Mouse (Mus musculus) megakaryocyte, embryonic 14.5 days (primary cell): ENCODE results near the gene Pld3. TPM values are rescaled to one million over a fixed set of nuclear protein-coding genes. Genes with fewer than 3 reads are reported as not detected.

Experiments used
- H3K27me3 ChIP-seq: replicated peaks from 2 replicates; pipeline ENCODE3; 2012; ENCODE audit warnings: inconsistent platforms
- H3K36me3 ChIP-seq: replicated peaks from 2 replicates; pipeline ENCODE3; 2012; ENCODE audit warnings: low read length, inconsistent platforms, mixed read lengths
- H3K4me1 ChIP-seq: 2 replicates; pipeline ENCODE4 v1.6.1; 2012; ENCODE audit warnings: inconsistent platforms
- H3K4me3 ChIP-seq: replicated peaks from 2 replicates; pipeline ENCODE3; 2012; ENCODE audit warnings: moderate library complexity, mild to moderate bottlenecking, inconsistent platforms
- H3K9me3 ChIP-seq: 2 replicates; pipeline ENCODE4 v1.6.1; 2012; ENCODE audit warnings: inconsistent platforms
- FLI1 ChIP-seq: IDR thresholded peaks from 2 replicates; pipeline ENCODE4 v1.6.1; 2012; ENCODE audit warnings: low read length, inconsistent platforms, mixed read lengths
- GATA1 ChIP-seq: IDR thresholded peaks from 3 replicates; pipeline ENCODE4 v1.6.1; 2012; ENCODE audit warnings: mixed read lengths, low read length, inconsistent platforms, borderline replicate concordance
- polyA plus RNA-seq: library from polyadenylated mRNA; stranded (reverse); fragments of >175 nt; gene quantifications from 2 replicates; pipeline ENCODE4 v1.2.3, GENCODE M21; 2012; ENCODE audit warnings: low replicate concordance; ENCODE audit not compliant: insufficient read depth

Pld3 gene
- polyA plus RNA-seq, 1 experiment = 97.1 TPM

DNA sequence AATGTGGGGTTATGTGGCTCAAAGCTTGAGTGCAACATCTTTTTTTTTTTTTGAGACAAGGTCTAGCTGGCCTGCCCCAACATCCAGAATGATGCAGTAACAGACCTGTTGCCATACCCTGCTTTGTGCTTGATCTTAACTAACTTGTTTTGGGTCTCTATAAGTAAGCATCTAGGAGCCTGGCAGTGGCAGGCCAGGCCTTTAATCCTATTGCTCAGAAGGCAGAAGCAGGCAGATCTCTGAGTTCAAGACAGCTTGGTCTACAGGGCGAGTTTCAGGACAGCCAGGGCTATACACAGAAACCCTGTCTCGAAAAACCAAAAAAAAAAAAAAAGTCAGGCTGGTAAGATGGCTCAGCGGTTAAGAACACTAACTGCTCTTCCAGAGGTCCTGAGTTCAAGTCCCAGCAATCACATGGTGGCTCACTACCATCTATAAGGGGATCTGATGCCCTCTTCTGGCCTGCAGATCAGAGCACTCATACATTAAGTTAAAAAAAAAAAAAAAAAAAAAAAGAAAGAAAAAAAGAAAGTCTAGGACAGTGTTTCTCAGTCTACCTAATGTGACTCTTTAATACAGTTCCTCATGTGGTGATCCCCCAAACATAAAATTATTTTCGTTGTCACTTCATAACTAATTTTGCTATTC, 37.7 kb upstream of the Pld3 start:
- peak overlapping the region; percentile 96 for H3K4me3 ChIP-seq
- TF ChIP-seq GATA1 (no peak), FLI1 (no peak)
- H3K4me1 ChIP-seq = peaks cover 49% of the 10 kb centered on the region
- H3K9me3 ChIP-seq = no peaks in the 10 kb centered on the region
- no peaks in the 10 kb centered on the region for H3K27me3 ChIP-seq
- H3K36me3 ChIP-seq = peaks cover 28% of the 10 kb centered on the region

GRCm38 (mm10) chr7:27590088-27590487, 37.1 kb upstream of the Pld3 start:
- peaks cover 43% of the 10 kb centered on the region for H3K4me1 ChIP-seq
- TF ChIP-seq GATA1 = no peak
- no peak for TF ChIP-seq FLI1
- no peaks in the 10 kb centered on the region for H3K9me3 ChIP-seq
- H3K27me3 ChIP-seq = no peaks in the 10 kb centered on the region
- peaks cover 30% of the 10 kb centered on the region for H3K36me3 ChIP-seq
- no peak overlapping the region for H3K4me3 ChIP-seq

- TF ChIP-seq FLI1 (no peak), GATA1 (no peak)
- no peak overlapping the region for H3K4me3 ChIP-seq
- no peaks in the 10 kb centered on the region for H3K9me3 ChIP-seq
- peaks cover 28% of the 10 kb centered on the region for H3K36me3 ChIP-seq
- H3K27me3 ChIP-seq = no peaks in the 10 kb centered on the region
- peaks cover 20% of the 10 kb centered on the region for H3K4me1 ChIP-seq
Measured at GRCm38 (mm10) chr7:27587741-27588140, 34.7 kb upstream of the Pld3 start.

- Histone ChIP-seq H3K4me3 (no peak overlapping the region), H3K4me1 (peaks cover 16% of the 10 kb centered on the region; the same call in 1 of the 2 replicates)
Measured at GRCm38 (mm10) chr7:27586861-27587260, 33.8 kb upstream of the Pld3 start.

DNA sequence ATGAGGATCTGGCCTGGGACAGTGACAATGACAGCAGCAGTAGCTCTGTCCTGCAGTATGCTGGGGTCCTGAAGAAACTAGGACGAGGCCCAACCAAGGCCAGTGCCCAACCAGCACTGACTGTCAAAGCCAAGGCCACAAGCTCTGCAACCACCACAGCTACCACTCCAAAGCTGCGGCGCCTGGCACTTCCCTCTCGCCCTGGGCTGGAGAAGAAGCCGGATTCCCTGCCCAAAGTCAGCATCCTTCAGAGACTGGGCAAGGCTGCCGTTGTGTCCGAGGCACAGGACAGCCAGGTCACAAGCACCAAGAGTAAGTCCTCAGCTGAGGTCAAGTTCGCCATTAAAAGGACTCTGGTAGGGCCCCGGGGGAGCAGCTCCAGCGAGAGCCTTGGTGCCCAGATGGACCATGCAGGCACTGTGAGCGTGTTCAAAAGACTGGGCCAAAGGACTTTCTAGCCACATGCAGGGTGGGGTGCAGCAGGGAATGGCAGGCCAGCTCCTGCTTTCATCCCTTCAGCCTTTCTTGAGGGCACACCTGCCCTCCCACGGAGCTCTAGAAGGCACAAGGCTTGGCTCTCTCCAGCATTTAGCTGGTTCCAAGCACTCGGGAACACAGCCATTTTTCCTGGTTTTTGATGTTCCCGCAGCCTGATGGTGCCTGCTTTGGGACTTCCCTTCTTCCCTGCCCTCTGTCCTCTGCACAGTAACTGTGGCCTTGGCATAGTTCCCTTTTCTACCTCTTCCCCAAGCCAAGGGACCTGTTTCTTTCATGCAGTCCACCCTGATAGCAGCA, 27.6 kb upstream of the Pld3 start:
- Histone ChIP-seq H3K27me3 (no peaks in the 10 kb centered on the region), H3K9me3 (no peaks in the 10 kb centered on the region), H3K4me1 (peaks cover 22% of the 10 kb centered on the region), H3K4me3 (no peak overlapping the region), H3K36me3 (peaks cover 95% of the 10 kb centered on the region)
- no peak for TF ChIP-seq FLI1
- TF ChIP-seq GATA1 = no peak

More at GRCm38 (mm10) chr7:27586861-27587260, 33.8 kb upstream of the Pld3 start:
- no peaks in the 10 kb centered on the region for H3K9me3 ChIP-seq
- no peak for TF ChIP-seq FLI1
- TF ChIP-seq GATA1 = no peak
- H3K36me3 ChIP-seq = peaks cover 36% of the 10 kb centered on the region
- no peaks in the 10 kb centered on the region for H3K27me3 ChIP-seq

- Histone ChIP-seq H3K36me3 (peaks cover 97% of the 10 kb centered on the region), H3K27me3 (no peaks in the 10 kb centered on the region), H3K9me3 (no peaks in the 10 kb centered on the region), H3K4me1 (peaks cover 39% of the 10 kb centered on the region), H3K4me3 (no peak overlapping the region)
- TF ChIP-seq FLI1 = no peak
- TF ChIP-seq GATA1 = no peak
Measured at GRCm38 (mm10) chr7:27578465-27578864, 25.4 kb upstream of the Pld3 start.

DNA sequence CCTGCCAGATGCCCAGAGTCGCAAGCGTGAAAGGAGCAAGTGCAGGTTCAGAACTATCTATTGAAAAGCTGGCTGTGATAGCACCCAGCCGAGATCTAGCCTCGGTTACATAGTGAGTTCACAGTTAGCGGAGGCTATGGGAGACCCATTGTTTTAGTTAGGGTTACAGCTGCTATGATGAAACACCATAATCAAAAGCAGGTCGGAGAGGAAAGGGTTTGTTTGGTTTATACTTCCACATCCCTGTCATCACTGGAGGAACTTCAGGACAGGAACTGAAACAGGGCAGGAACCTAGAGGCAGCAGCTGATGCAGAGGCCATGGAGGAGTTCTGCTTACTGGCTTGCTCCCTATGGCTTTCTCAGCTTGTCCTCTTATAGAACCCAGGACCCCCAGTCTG, 24.6 kb upstream of the Pld3 start:
- TF ChIP-seq GATA1 (no peak), FLI1 (no peak)
- peaks cover 91% of the 10 kb centered on the region for H3K36me3 ChIP-seq
- H3K4me3 ChIP-seq = no peak overlapping the region
- H3K27me3 ChIP-seq = no peaks in the 10 kb centered on the region
- no peaks in the 10 kb centered on the region for H3K9me3 ChIP-seq
- H3K4me1 ChIP-seq = peaks cover 39% of the 10 kb centered on the region

DNA sequence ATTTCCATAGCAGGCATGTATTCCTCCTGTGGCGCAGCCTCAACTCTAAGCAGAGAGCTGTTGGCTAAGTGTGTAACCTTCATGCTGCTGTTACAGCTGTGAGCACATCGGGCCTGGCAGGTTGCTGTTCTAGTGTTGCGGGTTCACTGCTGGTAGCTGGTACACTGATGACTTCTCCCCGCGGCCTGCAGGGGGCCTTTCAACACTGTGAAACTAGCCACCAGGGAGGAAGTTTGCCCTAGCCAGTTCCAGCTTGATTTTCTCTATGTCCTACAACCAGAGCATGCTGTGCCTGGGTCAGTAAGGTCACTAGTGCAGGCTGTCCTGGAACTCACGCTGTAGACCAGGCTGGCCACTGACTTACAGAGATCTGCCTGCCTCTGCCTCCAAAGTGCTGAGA, 23.9 kb upstream of the Pld3 start:
- Histone ChIP-seq H3K27me3 (no peaks in the 10 kb centered on the region), H3K4me1 (peaks cover 46% of the 10 kb centered on the region), H3K9me3 (no peaks in the 10 kb centered on the region), H3K4me3 (no peak overlapping the region), H3K36me3 (peaks cover 91% of the 10 kb centered on the region)
- TF ChIP-seq FLI1 = no peak

- peak overlapping the region; percentile 28 for H3K4me3 ChIP-seq
Measured at GRCm38 (mm10) chr7:27574124-27574880, 21.3 kb upstream of the Pld3 start.

More at GRCm38 (mm10) chr7:27574124-27574880, 21.3 kb upstream of the Pld3 start:
- H3K9me3 ChIP-seq = no peaks in the 10 kb centered on the region
- no peaks in the 10 kb centered on the region for H3K27me3 ChIP-seq
- no peak for TF ChIP-seq FLI1
- TF ChIP-seq GATA1 = no peak
- peaks cover 88% of the 10 kb centered on the region for H3K36me3 ChIP-seq
- peaks cover 47% of the 10 kb centered on the region for H3K4me1 ChIP-seq
